Mouse (Mus musculus) 3134 (cell line): ENCODE measurements around the gene Zfp296.
A peak's percentile ranks its signal among the peaks of the same experiment; 100 is the strongest.
"Not testable (repeated sequence)": the region's sequence is repeated elsewhere in the genome, so short reads cannot be mapped to it uniquely, and the experiment has no call there.

Experiments used
- DNase-seq: peaks from one replicate; pipeline ENCODE4 v3.0.0-alpha.2; 2011; ENCODE audit warnings: low spot score; ENCODE audit not compliant: insufficient read length; ENCODE audit errors: extremely low read depth

Zfp296 gene

DNA sequence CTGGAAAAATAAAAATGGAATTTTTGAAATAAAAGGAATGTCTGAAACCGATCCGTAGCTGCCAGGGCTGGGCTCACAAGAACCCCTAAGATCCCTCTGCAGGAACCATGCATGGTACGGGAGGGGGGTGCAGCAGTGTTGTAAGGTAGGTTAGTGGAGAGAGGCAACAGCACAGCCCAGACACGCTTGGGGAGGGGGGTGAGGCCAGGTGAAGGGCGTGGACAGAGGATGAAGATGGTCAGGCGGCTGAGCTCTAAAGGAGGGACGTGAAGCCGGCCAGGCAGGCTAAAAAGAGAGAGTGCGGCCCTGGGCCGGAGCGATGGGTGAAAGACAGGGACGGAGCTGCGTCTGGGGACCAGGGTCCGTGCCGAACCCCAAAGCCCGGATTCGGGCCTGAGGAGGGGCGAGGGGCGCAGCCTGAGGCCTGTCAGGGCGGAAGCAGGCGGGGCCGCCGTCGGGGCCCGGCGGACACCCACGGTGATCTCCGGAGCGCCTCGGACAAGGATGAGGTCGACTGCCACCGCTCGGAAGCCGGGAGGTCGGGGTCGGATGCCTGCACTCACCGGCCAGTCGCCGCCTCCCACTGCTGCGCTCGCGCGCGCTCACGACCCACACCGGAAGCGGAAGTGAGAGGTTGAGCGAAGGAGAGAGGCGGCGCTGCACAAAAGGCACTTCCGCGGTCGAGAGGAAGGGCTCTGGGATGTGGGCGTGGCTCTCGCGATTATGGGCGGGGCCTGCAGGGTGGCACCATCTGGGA is 26.9 kb downstream of the Zfp296 start, which contains the start of gene Clasrp:
Gene Clasrp, minus strand, starts transcription at position 638 of the 757 bp plus-strand sequence.
- DNase-seq = peak; percentile 94

DNA sequence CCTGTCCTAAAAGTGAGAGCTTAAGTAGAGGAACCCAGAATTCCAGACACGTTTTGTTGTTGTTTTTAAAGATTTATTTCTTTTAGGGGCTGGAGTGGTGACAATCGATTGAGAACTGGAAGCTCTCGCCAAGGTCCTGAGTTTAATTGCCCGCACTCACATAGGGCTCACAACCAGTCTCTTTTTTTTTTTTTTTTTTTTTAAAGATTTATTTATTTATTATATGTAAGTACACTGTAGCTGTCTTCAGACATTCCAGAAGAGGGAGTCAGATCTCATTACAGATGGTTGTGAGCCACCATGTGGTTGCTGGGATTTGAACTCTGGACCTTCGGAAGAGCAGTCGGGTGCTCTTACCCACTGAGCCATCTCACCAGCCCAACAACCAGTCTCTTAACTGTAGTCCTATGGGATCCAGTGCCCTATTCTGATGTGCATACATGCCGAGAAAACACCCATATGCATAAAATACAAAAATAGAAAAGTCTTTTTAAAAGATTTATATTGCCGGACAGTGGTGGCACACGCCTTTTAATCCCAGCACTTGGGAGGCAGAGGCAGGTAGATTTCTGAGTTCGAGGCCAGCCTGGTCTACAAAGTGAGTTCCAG is 27.6 kb downstream of the Zfp296 start:
- DNase-seq = not testable (repeated sequence)

DNA sequence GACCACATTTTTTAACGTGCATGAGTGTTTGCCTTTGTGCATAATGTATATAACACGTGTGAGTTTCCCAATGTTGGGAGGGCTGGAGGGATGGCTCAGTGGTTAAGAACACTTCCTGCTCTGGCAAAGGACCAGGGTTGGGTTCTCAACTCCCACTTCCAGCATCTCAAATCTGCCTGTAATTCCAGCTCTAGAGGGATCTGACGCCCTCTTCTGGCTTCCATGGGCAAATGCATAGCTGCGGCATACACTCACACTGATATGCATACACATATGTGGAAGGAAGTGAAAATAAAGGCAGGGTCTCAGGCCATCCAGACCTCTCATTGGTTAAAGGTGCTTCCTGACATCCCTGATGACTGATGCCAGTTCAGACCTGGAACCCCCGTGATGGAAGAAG is 30.2 kb downstream of the Zfp296 start:
- DNase-seq = no peak

DNA sequence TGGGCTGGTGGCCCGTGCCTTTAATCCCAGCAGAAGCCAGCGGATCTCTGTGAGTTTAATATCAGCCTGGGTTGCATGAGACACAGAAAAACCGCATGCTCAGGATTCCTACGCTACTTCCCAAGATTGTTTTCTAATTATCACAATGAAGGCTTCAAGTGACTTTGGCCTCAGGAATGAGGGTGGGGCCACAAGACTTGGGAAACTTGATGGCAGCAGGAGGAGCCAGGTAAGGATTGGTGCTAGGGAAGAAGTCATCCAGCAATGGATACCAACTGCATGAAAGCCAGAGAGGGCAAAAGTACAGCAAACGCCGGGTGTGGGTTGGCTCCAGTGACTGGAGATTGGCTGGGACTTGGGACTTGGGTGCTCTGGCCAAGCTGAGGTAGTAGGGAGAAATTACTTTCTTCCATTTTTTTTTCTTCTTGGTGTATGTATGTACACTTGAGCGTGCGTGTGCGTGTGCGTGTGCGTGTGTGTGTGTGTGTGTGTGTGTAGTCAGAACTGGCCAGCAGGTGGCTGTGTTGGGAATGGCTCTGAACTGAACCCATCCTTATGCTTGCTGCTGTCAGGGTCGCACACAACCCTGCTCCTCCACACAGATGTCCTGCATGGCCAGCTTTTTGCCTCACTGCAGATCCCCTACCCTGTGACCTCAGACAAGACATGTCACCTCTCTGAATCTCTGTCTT is 32.7 kb downstream of the Zfp296 start:
- no peak for DNase-seq

DNA sequence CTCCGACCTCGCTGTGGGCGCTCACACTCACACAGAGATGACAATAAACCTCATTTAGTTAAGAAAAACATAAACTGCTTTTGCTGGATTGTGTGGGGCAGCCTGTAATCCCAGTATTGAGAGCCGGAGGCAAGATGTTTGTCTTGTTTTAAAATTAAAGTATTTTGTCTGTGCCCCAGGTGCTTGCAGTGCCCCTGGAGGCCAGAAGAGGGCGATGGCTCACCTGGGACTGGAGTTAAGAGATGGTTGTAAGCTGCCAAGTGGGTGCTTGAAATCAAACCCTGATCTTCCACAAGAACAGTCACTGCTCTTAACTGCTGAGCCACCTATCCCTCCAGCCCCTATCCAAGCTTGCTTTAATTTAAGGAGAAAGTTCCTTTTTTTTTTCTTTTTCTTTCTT is 33.9 kb downstream of the Zfp296 start:
- DNase-seq = no peak

DNA sequence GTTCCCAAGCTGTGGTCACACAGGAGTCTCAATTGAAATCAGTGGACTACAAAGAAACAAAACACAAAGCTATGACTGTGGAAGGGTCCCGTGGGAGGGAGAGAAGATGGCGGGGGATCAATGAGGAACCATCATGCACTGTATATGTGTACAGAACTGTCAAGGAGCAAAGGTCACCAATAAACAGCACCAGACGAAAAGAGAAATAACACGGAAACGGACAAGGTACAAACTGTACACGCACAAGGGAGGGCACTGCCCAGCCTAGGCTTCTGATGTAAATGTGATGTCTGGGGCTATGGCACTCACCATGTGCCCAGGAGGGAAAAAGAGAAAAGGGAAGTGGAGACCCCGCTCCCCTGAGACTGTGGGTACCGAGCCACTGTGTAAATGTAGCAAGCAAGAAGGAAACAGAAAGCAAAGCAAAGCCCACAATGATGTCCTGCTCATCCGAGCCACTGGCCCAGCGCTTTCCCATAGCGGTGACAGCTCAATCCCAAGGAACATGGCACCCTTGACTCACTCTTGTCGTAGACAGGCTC is 38.0 kb downstream of the Zfp296 start:
- DNase-seq = no peak

DNA sequence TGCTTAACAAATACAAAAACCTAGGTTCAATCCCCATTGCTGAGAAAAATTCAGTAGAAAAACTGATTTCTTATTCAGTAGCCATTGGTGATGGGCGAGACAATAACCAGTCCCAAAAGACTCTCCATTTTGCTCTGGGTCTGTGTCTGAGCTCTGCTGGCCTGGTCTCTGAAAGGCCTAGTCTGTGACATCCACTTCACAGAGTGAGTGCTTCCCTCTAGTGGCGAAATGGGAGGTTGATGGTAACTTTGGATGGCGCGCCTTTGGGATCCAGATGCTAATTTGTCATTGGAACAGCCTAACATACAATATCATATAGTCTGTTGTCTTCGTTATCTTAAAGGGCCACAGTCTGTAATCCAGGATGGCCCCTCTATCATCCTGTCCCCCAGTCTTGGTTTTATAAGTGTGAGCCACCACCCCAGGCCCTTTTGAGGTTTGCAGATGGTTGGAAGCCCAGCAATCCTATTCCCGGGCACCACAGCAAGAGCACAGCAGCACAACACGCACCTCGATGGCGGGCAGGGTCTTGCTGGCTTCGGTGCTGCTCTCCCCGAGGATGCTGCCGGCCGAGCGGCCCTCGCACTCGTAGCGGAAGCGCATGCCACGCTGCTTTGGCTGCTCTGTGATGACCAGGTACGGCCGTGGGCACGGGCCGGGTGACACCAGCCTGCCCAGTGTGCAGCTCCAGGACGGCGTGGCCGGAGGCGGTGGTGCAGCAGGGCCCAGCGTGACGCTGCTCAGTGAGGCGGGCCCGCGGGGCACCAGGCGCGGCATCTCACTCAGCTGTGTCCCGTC is 42.1 kb downstream of the Zfp296 start:
- DNase-seq = no peak

DNA sequence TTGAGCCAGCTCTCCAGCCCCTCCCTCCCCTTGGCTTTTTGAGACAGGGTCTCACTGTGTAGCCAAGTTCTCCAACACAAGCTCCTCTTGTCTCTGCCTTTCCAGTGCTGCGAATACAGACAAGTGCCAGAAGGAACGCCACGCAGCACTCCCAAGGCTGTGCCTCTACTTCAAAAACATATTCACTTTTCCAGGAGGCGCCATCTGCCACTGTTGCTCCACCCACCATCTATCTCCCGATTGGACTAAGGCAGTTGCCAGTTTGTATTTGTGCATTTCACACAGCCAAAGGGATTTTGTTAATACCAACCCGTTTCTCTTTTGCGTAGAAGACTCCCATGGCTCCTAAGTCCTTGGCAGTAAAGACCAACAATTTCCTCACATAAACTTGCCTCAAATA is 43.7 kb downstream of the Zfp296 start:
- DNase-seq = no peak

DNA sequence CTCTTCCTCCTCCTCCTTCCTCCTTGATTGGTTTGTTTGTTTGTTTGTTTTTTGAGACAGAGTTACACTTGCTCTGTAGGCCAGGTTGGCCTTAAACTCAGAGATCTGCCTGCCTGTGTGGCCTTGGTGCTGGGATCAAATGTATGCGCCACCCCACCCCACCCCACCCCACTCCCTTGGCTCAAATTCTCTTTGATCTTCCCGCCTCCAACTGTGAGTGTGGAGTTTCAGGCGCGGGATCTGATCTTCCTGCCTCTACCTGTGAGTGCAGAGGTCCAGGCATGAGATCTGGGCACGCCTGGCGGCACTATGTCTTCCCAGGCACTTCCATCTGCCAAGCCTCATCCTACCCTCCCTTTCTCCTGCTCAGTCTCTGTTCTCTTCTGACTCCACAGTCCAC is 45.2 kb downstream of the Zfp296 start:
- no peak for DNase-seq

DNA sequence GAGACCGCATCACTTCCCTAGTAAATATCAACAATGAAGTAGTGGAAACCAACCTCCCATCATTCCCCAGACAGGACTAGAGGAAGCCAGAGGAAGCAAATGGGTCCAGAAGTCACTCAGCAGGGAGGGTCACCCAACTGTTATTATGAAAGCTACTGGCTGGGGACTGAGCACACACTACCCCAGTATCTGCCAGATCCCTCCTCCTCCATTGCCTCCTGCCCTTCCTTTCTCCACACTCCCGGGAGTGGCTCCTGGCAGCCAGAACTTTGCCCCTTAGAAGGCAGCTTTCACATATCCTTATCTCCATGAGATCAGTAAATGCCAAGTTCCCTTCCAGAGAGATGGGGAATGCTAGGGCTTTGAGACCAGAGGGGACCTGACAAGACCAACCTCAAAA is 46.3 kb downstream of the Zfp296 start:
- no peak for DNase-seq

DNA sequence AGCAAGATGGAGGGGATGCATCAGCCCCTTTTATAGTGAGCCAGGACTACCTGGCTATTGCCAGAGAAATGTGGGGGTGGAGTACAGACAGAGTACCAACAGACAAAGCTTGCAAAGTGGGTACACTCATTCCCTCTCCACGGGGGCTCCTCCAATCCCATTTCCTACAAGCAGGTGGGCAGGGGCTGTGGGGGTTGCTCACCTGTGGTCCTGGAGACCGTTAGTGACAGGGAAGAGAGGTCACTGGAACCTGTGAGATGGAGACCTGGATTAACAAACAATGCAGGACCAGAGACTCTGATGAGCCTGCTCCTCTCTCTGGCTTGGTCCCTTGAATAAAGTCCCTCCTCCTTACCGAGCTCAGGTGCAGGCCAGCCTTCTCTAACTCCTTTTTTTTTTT is 50.6 kb downstream of the Zfp296 start:
- DNase-seq = no peak

DNA sequence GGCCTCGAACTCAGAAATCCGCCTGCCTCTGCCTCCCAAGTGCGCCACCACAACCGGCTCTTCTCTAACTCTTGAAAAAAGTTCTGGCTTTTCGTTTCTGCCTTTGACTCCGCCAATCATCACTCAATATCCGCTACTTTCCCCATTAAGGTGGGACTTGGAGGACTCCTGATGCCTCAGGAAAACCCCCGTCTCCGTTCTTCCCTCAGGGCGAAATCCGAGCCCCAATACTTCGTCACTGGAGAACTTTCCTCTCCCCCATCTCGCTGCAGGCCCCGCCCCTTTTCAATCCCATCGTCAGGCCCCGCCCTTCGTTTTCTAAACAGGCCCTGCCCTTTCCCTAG is 51.1 kb downstream of the Zfp296 start:
- DNase-seq = no peak

DNA sequence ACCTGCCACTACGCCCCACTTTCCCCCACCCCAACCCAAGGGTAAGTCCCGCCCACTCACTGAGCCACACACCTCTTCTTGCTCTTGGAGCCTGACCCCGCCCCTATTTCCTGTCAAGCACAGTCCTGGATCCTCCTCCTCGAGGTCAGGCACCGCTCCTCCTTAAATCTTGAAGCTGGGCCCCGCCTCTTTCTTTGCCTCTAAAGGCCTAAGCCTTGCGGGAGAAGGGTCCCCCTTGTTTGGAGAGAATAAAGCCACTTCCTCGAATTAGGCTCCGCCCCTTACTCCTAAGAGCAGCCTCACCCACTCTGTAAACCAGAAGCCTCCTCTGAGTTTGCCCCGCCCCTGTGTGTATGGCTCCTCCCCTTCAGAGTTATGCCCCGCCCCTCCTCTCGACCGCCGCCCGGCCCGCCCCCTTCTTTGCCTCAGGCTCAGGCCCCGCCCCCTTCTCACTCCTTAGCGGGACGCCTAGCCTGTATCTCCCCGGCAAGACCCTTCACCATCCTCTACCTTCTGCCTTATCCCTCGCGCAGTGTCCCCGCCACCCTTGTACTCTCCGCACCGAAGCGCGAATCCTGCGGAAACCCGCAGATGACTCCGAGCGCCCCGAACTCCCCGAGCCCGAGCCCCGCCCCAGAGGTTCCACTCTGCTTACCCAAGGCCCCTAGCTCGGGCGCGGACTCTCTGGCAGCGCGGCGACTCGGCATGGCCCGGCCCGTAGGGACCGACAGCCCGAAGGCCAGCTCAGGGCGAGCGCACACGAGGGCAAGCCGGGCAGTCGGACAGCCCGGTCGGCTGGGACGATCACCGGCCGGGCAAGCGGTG is 51.7 kb downstream of the Zfp296 start:
- DNase-seq = peak; percentile 94

DNA sequence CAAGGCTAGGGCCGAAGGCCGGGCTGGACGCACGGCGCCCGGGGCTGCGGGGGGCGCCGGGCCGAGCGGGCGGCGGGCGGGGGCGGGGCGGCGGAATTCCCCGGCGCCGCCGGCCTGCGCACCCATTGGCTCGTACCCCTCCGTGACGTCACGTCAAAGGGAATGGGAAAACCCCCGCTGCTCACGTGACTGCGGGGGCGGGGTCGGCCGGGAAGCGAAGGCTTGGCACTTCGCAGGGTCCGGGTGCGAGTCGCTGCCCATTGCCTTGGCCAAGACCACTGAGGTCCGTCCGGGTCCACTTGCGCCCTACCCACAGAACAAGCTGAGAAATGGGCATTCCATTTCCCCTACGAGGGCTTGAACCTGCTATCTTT is 52.3 kb downstream of the Zfp296 start, which contains the start of gene Relb:
Gene Relb, minus strand, starts transcription at position 78 of the 374 bp plus-strand sequence.
- peak; percentile 81 for DNase-seq
